Mouse (Mus musculus) midbrain, postnatal 0 days (tissue): Measurements from ENCODE around the gene Rps6kc1. TPM values are rescaled to one million over a fixed set of nuclear protein-coding genes. Genes with fewer than 3 reads are reported as not detected.

ENCODE experiments used
- ATAC-seq: fragments of 200-750 bp; cut with Nextera tagmentation; 2 replicates; pipeline ENCODE4 v1.8.0; 2017; ENCODE audit warnings: moderate number of reproducible peaks, mild to moderate bottlenecking, moderate TSS enrichment, moderate library complexity; ENCODE audit not compliant: low FRiP score
- DNase-seq: peaks from one replicate; pipeline ENCODE4 v3.0.0-alpha.2; 2015; ENCODE audit warnings: low spot score
- H3K27ac ChIP-seq: fragments of 300-500 bp; sonication (generic); 2 replicates; pipeline ENCODE4 v1.5.1; 2014; ENCODE audit warnings: low read depth, mild to moderate bottlenecking, low read length, mixed read lengths
- H3K27me3 ChIP-seq: fragments of 300-500 bp; sonication (generic); 2 replicates; pipeline ENCODE4 v1.6.1; 2014; ENCODE audit warnings: low read length, control low read depth, mixed read lengths; ENCODE audit not compliant: insufficient read depth
- H3K36me3 ChIP-seq: fragments of 300-500 bp; sonication (generic); 2 replicates; pipeline ENCODE4 v1.6.1; 2014; ENCODE audit warnings: low read length, control low read depth, mixed read lengths; ENCODE audit not compliant: insufficient read depth
- H3K4me1 ChIP-seq: fragments of 300-500 bp; sonication (generic); 2 replicates; pipeline ENCODE4 v1.6.1; 2014; ENCODE audit warnings: mild to moderate bottlenecking, control low read depth, antibody characterized with exemption, low read length, mixed read lengths; ENCODE audit not compliant: insufficient read depth
- H3K4me2 ChIP-seq: fragments of 300-500 bp; sonication (generic); 2 replicates; pipeline ENCODE4 v1.6.1; 2014; ENCODE audit warnings: low read depth, mild to moderate bottlenecking, low read length, mixed read lengths; ENCODE audit not compliant: poor library complexity, severe bottlenecking
- H3K4me3 ChIP-seq: fragments of 300-500 bp; sonication (generic); 2 replicates; pipeline ENCODE4 v1.5.1; 2014; ENCODE audit warnings: low read depth, mild to moderate bottlenecking, low read length, moderate library complexity
- H3K9ac ChIP-seq: fragments of 300-500 bp; sonication (generic); replicated peaks from 2 replicates; pipeline ENCODE4 v1.6.1; 2014; ENCODE audit warnings: mild to moderate bottlenecking, low read length, moderate library complexity, mixed read lengths; ENCODE audit not compliant: poor library complexity, severe bottlenecking
- H3K9me3 ChIP-seq: fragments of 300-500 bp; sonication (generic); 2 replicates; pipeline ENCODE4 v1.6.1; 2016; ENCODE audit warnings: low read length, control low read depth
- CTCF ChIP-seq: IDR thresholded peaks from 2 replicates; pipeline ENCODE4 v1.5.1; 2016; ENCODE audit warnings: antibody characterized with exemption, mild to moderate bottlenecking
- WGBS: fragments of 180-500 bp; shearing (Covaris S2); extraction: QIAGEN DNeasy Blood & Tissue Kit; methylation state at CpG from one replicate; pipeline ENCODE4 v1.1.7; 2014; 5-methylcytosine and 5-hydroxymethylcytosine counted together
- polyA plus RNA-seq: library from polyadenylated mRNA; unstranded; fragments of >200 nt; fragmentation: Nextera tagmentation; extraction: Ambion mirVana; gene quantifications from 2 replicates; pipeline ENCODE4 v1.2.1, GENCODE M21; 2015
- total RNA-seq: library from RNA; depleted of rRNA; stranded (reverse); fragments of >200 nt; gene quantifications from 2 replicates; pipeline ENCODE4 v1.2.3, GENCODE M21; 2014

Rps6kc1 gene
- total and polyA plus RNA-seq, 2 experiments from 2014 or later, result 26.9 to 44.7 TPM

GRCm38 (mm10) chr1:190881422-190881821 lies 30.1 kb downstream of the Rps6kc1 start:
- 6% methylated on average over 2 of the region's 2 CpGs for WGBS
- H3K27me3 ChIP-seq, result no peaks in the 10 kb centered on the region
- TF ChIP-seq CTCF, result peak; percentile 86
- no peak for ATAC-seq
- H3K9me3 ChIP-seq, result no peaks in the 10 kb centered on the region
- no peak overlapping the region for H3K4me3 ChIP-seq
- no peak overlapping the region for H3K9ac ChIP-seq
- no peaks in the 10 kb centered on the region for H3K4me1 ChIP-seq
- DNase-seq, result peak; percentile 86
- H3K36me3 ChIP-seq, result peaks cover 13% of the 10 kb centered on the region; the same call in 1 of the 2 replicates
- H3K4me2 ChIP-seq, result no peak overlapping the region
- H3K27ac ChIP-seq, result no peak overlapping the region

- ATAC-seq (no peak), DNase-seq (no peak)
- TF ChIP-seq CTCF, result no peak
Observed at GRCm38 (mm10) chr1:190880638-190881037, 30.9 kb downstream of the Rps6kc1 start.

GRCm38 (mm10) chr1:190875751-190876150 lies 35.8 kb downstream of the Rps6kc1 start:
- DNase-seq (no peak), ATAC-seq (no peak)
- H3K4me2 ChIP-seq, result no peak overlapping the region
- H3K9me3 ChIP-seq, result no peaks in the 10 kb centered on the region
- no peak overlapping the region for H3K27ac ChIP-seq
- H3K9ac ChIP-seq, result no peak overlapping the region
- H3K4me3 ChIP-seq, result no peak overlapping the region
- TF ChIP-seq CTCF, result no peak
- H3K27me3 ChIP-seq, result no peaks in the 10 kb centered on the region
- WGBS, result 91% methylated on average over 6 of the region's 6 CpGs
- no peaks in the 10 kb centered on the region for H3K4me1 ChIP-seq
- peaks cover 18% of the 10 kb centered on the region for H3K36me3 ChIP-seq

More at GRCm38 (mm10) chr1:190880638-190881037, 30.9 kb downstream of the Rps6kc1 start:
- Histone ChIP-seq H3K4me3 (no peak overlapping the region), H3K4me1 (no peaks in the 10 kb centered on the region), H3K4me2 (no peak overlapping the region), H3K9me3 (no peaks in the 10 kb centered on the region), H3K36me3 (peaks cover 11% of the 10 kb centered on the region; the same call in 1 of the 2 replicates), H3K27me3 (no peaks in the 10 kb centered on the region), H3K9ac (no peak overlapping the region), H3K27ac (no peak overlapping the region)
- WGBS, result 92% methylated on average over 6 of the region's 6 CpGs

- Histone ChIP-seq H3K27ac (no peak overlapping the region), H3K36me3 (peaks cover 21% of the 10 kb centered on the region), H3K4me3 (no peak overlapping the region), H3K4me1 (no peaks in the 10 kb centered on the region), H3K27me3 (no peaks in the 10 kb centered on the region), H3K4me2 (no peak overlapping the region), H3K9me3 (no peaks in the 10 kb centered on the region), H3K9ac (no peak overlapping the region)
- ATAC-seq, result no peak
- WGBS, result 95% methylated on average over 4 of the region's 4 CpGs
- no peak for DNase-seq
- TF ChIP-seq CTCF, result no peak
Observed at GRCm38 (mm10) chr1:190875089-190875488, 36.5 kb downstream of the Rps6kc1 start.

GRCm38 (mm10) chr1:190871068-190871467 lies 40.5 kb downstream of the Rps6kc1 start:
- Histone ChIP-seq H3K27ac (no peak overlapping the region), H3K4me1 (no peaks in the 10 kb centered on the region)
- 98% methylated on average over 12 of the region's 12 CpGs for WGBS

GRCm38 (mm10) chr1:190869996-190870395 lies 41.6 kb downstream of the Rps6kc1 start:
- TF ChIP-seq CTCF, result no peak

More at GRCm38 (mm10) chr1:190871068-190871467, 40.5 kb downstream of the Rps6kc1 start:
- Histone ChIP-seq H3K4me2 (no peak overlapping the region), H3K36me3 (peaks cover 28% of the 10 kb centered on the region), H3K9ac (no peak overlapping the region), H3K9me3 (no peaks in the 10 kb centered on the region), H3K4me3 (no peak overlapping the region), H3K27me3 (no peaks in the 10 kb centered on the region)
- TF ChIP-seq CTCF, result no peak
- ATAC-seq, result no peak
- no peak for DNase-seq

More at GRCm38 (mm10) chr1:190869996-190870395, 41.6 kb downstream of the Rps6kc1 start:
- 98% methylated on average over 4 of the region's 4 CpGs for WGBS
- ATAC-seq (no peak), DNase-seq (no peak)
- no peaks in the 10 kb centered on the region for H3K9me3 ChIP-seq
- no peak overlapping the region for H3K4me2 ChIP-seq
- peaks cover 24% of the 10 kb centered on the region for H3K36me3 ChIP-seq
- H3K4me3 ChIP-seq, result no peak overlapping the region
- no peaks in the 10 kb centered on the region for H3K27me3 ChIP-seq
- H3K4me1 ChIP-seq, result no peaks in the 10 kb centered on the region
- no peak overlapping the region for H3K27ac ChIP-seq
- no peak overlapping the region for H3K9ac ChIP-seq
